Mouse (Mus musculus) kidney, embryonic 16.5 days (tissue): ENCODE results near the gene Mvb12b. TPM values are rescaled to one million over a fixed set of nuclear protein-coding genes. Genes with fewer than 3 reads are reported as not detected.

Experiments used
- ATAC-seq: fragments of 200-750 bp; cut with Nextera tagmentation; 2 replicates; pipeline ENCODE4 v1.8.0; 2017; ENCODE audit warnings: moderate TSS enrichment; ENCODE audit not compliant: low FRiP score, low TSS enrichment
- H3K27ac ChIP-seq: fragments of 300-500 bp; sonication (generic); 2 replicates; pipeline ENCODE4 v1.5.1; 2014; ENCODE audit warnings: low read length
- H3K27me3 ChIP-seq: fragments of 300-500 bp; sonication (generic); 2 replicates; pipeline ENCODE4 v1.6.1; 2014; ENCODE audit warnings: low read length, control low read depth, mixed read lengths; ENCODE audit not compliant: insufficient read depth
- H3K36me3 ChIP-seq: fragments of 300-500 bp; sonication (generic); 2 replicates; pipeline ENCODE4 v1.6.1; 2014; ENCODE audit warnings: low read length, control low read depth, mixed read lengths; ENCODE audit not compliant: insufficient read depth
- H3K4me1 ChIP-seq: fragments of 300-500 bp; sonication (generic); 2 replicates; pipeline ENCODE4 v1.6.1; 2014; ENCODE audit warnings: low read length, control low read depth, mixed read lengths; ENCODE audit not compliant: insufficient read depth
- H3K4me2 ChIP-seq: fragments of 300-500 bp; sonication (generic); replicated peaks from 2 replicates; pipeline ENCODE4 v1.6.1; 2014; ENCODE audit warnings: low read depth, low read length
- H3K4me3 ChIP-seq: fragments of 300-500 bp; sonication (generic); 2 replicates; pipeline ENCODE4 v1.5.1; 2014; ENCODE audit warnings: mild to moderate bottlenecking, low read length
- H3K9ac ChIP-seq: fragments of 300-500 bp; sonication (generic); replicated peaks from 2 replicates; pipeline ENCODE4 v1.6.1; 2014; ENCODE audit warnings: low read length
- H3K9me3 ChIP-seq: fragments of 300-500 bp; sonication (generic); 2 replicates; pipeline ENCODE4 v1.6.1; 2016; ENCODE audit warnings: low read length, control low read depth
- WGBS: fragments of 180-500 bp; shearing (Covaris S2); extraction: QIAGEN DNeasy Blood & Tissue Kit; methylation state at CpG from one replicate; pipeline ENCODE4 v1.1.7; 2014; 5-methylcytosine and 5-hydroxymethylcytosine counted together
- polyA plus RNA-seq: library from polyadenylated mRNA; unstranded; fragments of >200 nt; fragmentation: Nextera tagmentation; extraction: Ambion mirVana; gene quantifications from 2 replicates; pipeline ENCODE4 v1.2.1, GENCODE M21; 2015

The Mvb12b gene
- polyA plus RNA-seq, 1 experiment from 2014 or later: 14.2 TPM

DNA sequence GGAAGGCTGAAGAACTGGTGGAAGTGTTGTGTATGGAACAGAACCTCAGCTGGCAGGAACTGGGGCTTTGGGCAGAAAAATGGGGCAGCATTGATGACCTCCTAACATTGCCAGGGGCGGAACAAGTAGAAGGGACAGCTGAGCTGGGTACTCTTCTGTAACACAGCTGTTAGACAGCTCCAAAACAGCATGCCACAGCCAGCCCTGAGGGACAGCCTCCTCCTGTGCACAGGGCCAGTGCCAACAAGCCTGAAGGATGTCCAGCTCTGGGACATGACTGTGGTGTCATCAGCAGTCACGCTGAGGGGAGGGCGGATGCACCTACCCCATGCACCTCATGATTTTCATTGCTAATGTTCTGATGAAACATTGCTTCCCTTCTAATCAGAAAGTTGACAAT, 78.7 kb downstream of the Mvb12b start:
- no peaks in the 10 kb centered on the region for H3K27me3 ChIP-seq
- H3K4me1 ChIP-seq: peaks cover 12% of the 10 kb centered on the region; the same call in 1 of the 2 replicates
- H3K36me3 ChIP-seq: no peaks in the 10 kb centered on the region
- H3K4me3 ChIP-seq: no peak overlapping the region
- no peaks in the 10 kb centered on the region for H3K9me3 ChIP-seq
- no peak overlapping the region for H3K4me2 ChIP-seq
- WGBS: 91% methylated on average over 3 of the region's 3 CpGs
- H3K27ac ChIP-seq: no peak overlapping the region
- ATAC-seq: no peak
- H3K9ac ChIP-seq: no peak overlapping the region

- no peak overlapping the region for H3K4me3 ChIP-seq
- peaks cover 6% of the 10 kb centered on the region; the same call in 1 of the 2 replicates for H3K4me1 ChIP-seq
- H3K36me3 ChIP-seq: no peaks in the 10 kb centered on the region
- H3K27ac ChIP-seq: no peak overlapping the region
- no peaks in the 10 kb centered on the region for H3K27me3 ChIP-seq
- no peak overlapping the region for H3K9ac ChIP-seq
- ATAC-seq: no peak
- no peak overlapping the region for H3K4me2 ChIP-seq
- H3K9me3 ChIP-seq: no peaks in the 10 kb centered on the region
- 96% methylated on average over 5 of the region's 5 CpGs for WGBS
Observed at GRCm38 (mm10) chr2:33808032-33808431, 79.7 kb downstream of the Mvb12b start.

DNA sequence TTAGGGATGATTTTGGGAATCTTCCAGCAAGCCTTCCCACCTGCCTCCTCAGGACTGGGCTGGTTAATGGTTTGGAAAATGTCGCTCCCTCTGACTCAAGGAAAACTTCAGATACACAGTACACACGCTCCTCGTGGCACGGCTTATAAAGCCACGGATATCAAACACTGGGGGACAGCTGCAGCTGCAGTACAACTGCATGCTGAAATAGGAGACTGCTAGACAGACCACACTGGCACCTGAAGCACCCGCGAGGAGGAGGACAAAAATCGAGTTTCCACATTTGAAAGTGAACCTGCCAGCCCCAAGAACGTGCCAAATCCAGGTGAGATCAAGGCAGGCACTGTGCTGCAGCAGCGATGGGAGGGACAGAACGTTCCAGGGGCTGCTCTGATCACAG, 82.1 kb downstream of the Mvb12b start:
- Histone ChIP-seq H3K27ac (no peak overlapping the region), H3K9ac (no peak overlapping the region), H3K36me3 (peaks cover 8% of the 10 kb centered on the region), H3K27me3 (no peaks in the 10 kb centered on the region), H3K4me3 (no peak overlapping the region), H3K9me3 (no peaks in the 10 kb centered on the region), H3K4me2 (no peak overlapping the region), H3K4me1 (no peaks in the 10 kb centered on the region)
- ATAC-seq: no peak
- 58% methylated on average over 11 of the region's 11 CpGs for WGBS

DNA sequence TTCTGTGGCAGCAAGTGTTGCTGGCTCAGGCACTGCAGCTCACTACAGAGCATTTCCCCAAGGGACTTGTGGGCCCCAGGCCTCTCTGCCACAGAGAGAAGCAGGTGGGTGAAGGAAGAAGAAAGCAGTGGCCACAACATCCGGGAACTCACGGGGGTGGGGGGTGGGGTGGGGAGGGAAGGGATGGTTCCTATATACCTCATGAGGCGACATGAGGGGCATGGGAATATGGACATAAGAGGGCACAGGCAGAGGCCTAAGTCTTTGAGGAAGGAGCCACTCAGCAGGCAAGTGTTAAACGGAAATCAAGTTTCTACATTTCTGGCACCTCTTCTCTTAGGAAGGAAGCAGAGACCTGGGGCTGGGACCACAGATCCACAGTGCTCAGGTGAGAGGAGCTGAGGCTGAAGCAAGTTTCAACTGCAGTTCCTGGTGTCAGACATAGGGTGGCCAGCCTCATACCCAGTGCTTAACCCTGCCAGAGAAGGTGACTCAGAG, 84.0 kb downstream of the Mvb12b start:
- no peak overlapping the region for H3K4me2 ChIP-seq
- no peak for ATAC-seq
- H3K9ac ChIP-seq: no peak overlapping the region
- no peaks in the 10 kb centered on the region for H3K27me3 ChIP-seq
- no peaks in the 10 kb centered on the region for H3K4me1 ChIP-seq
- 86% methylated on average over 4 of the region's 4 CpGs for WGBS
- H3K9me3 ChIP-seq: no peaks in the 10 kb centered on the region
- H3K4me3 ChIP-seq: no peak overlapping the region
- no peak overlapping the region for H3K27ac ChIP-seq
- H3K36me3 ChIP-seq: peaks cover 8% of the 10 kb centered on the region

DNA sequence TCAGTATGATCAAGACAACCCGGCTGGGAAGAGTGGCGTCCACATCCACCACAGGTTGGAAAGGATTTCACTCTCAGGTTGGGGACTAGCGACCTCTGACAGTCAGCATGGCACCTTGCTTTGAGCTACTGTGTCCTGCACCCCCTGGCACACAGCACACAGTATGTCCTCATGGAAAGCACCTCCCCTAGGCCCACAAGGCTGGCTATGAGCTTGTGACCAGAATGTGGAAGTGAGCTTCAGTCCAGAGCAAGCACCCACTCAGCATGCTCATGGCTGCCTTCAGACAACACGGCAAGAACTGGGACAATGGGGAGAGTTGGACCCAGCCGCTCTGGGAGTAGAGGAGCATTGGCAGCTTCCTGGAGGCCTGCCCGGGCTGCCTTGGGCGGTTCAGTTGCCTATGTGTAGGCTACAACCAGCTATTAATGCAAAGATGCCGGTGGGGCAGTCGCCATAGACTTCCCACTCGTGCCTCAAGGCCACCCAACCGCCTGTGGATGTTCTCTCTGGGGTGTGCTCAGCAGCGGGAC, 84.6 kb downstream of the Mvb12b start:
- H3K4me1 ChIP-seq: no peaks in the 10 kb centered on the region
- no peak overlapping the region for H3K9ac ChIP-seq
- H3K36me3 ChIP-seq: peaks cover 8% of the 10 kb centered on the region
- ATAC-seq: no peak
- H3K9me3 ChIP-seq: no peaks in the 10 kb centered on the region
- no peak overlapping the region for H3K27ac ChIP-seq
- H3K4me2 ChIP-seq: no peak overlapping the region
- 93% methylated on average over 12 of the region's 12 CpGs for WGBS
- no peak overlapping the region for H3K4me3 ChIP-seq
- no peaks in the 10 kb centered on the region for H3K27me3 ChIP-seq

- ATAC-seq: no peak
- H3K27me3 ChIP-seq: no peaks in the 10 kb centered on the region
- WGBS: 64% methylated on average over 13 of the region's 13 CpGs
Observed at GRCm38 (mm10) chr2:33801760-33802159, 86.0 kb downstream of the Mvb12b start.

DNA sequence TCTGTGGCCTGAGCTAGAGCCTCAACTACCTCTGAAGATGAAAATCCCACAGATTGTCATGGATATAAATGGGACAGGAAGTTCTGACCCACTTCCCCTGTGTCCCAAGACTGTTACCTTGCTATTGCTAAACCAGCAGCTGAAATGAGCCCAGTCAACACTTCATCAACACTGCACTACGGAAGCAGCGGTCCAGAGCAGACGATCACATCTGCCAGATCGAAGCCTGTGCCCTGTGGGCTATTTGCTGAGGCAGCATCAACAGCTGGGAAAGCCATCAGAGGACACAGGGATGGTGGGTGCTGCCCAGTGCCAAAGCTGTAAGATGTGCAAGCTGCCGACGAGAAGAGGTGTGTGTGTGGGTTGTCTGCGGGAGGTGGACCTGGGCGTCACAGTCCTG, 86.4 kb downstream of the Mvb12b start:
- WGBS: 73% methylated on average over 8 of the region's 8 CpGs
- no peak overlapping the region for H3K27ac ChIP-seq
- no peaks in the 10 kb centered on the region for H3K4me1 ChIP-seq
- no peaks in the 10 kb centered on the region for H3K9me3 ChIP-seq
- peaks cover 8% of the 10 kb centered on the region for H3K36me3 ChIP-seq
- H3K27me3 ChIP-seq: no peaks in the 10 kb centered on the region
- H3K9ac ChIP-seq: no peak overlapping the region
- H3K4me2 ChIP-seq: no peak overlapping the region
- no peak for ATAC-seq
- no peak overlapping the region for H3K4me3 ChIP-seq

More at GRCm38 (mm10) chr2:33801760-33802159, 86.0 kb downstream of the Mvb12b start:
- peaks cover 8% of the 10 kb centered on the region for H3K36me3 ChIP-seq
- H3K9me3 ChIP-seq: no peaks in the 10 kb centered on the region
- no peaks in the 10 kb centered on the region for H3K4me1 ChIP-seq
- no peak overlapping the region for H3K4me3 ChIP-seq
- H3K27ac ChIP-seq: no peak overlapping the region
- no peak overlapping the region for H3K9ac ChIP-seq
- H3K4me2 ChIP-seq: no peak overlapping the region

GRCm38 (mm10) chr2:33800221-33800620, 87.5 kb downstream of the Mvb12b start:
- Histone ChIP-seq H3K27ac (no peak overlapping the region), H3K4me3 (no peak overlapping the region), H3K9ac (no peak overlapping the region), H3K9me3 (no peaks in the 10 kb centered on the region), H3K27me3 (no peaks in the 10 kb centered on the region), H3K36me3 (peaks cover 8% of the 10 kb centered on the region), H3K4me1 (no peaks in the 10 kb centered on the region), H3K4me2 (no peak overlapping the region)
- ATAC-seq: no peak
- WGBS: 91% methylated on average over 6 of the region's 6 CpGs

DNA sequence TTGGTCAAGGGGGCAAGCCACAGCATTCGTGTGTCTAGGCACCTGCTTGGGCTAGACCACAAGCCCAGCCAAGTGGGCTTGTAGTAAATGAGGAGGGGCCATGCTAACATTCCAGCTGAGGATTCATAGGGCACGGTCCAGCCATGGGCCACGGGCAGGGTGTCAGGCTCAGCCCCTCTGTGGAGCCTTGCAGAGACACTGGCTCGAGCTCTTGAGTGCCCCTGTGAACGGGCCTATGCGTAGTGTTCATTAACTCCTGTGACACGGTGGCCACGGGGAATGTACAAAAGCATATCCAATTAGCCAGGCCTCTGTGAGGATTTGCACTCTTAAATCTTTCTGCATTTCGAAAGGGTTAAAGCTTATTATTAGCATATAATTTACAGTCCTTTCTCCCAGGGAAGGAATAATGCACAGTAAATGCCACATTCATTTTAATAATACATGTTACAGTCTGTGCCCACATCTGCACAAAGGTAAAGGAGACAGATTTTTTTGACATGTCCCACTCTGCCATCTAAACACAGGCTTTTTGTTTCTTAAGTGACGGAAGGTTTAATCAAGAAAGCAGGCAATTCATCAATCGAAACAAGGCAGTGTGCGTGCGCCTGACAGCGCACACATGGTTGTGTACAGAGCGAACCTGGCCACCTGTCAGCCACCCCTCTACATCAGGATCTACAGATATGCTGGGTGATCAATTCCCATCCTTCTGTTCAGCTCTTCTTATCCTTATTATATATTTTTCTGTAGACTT, 91.9 kb downstream of the Mvb12b start:
- Histone ChIP-seq H3K9me3 (no peaks in the 10 kb centered on the region), H3K4me1 (no peaks in the 10 kb centered on the region), H3K36me3 (peaks cover 3% of the 10 kb centered on the region; the same call in 1 of the 2 replicates), H3K9ac (no peak overlapping the region), H3K27me3 (no peaks in the 10 kb centered on the region), H3K4me2 (no peak overlapping the region), H3K4me3 (no peak overlapping the region), H3K27ac (no peak overlapping the region)
- ATAC-seq: no peak
- WGBS: 78% methylated on average over 15 of the region's 15 CpGs

DNA sequence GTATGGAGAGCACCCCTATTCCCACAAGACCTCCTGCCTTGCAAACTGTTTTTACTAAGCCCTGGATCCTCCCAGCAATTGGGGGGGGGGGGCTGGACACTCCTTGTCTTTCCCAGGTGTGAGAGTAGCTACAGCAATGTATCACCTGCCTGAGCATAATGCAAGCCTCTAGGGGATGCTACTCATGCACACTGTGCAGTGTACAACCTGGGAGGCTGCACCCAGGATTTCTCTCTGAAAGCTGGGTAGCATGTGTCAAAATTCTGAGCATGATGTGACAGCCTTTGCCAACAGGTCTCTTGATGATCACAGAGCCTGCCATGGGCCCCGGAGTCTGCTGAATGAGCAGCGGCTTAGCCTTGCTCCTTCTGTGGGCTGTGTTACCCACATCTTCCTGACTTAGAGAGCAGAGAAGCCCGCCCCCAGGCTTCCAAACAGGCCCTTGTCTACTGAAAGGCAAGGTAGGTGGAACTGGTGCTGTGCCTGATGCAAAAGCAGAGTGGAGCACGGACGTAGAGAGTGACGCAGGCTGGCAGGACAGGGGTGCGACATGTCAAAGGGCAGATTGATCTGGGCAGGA, 92.7 kb downstream of the Mvb12b start:
- 90% methylated on average over 7 of the region's 7 CpGs for WGBS
- no peak overlapping the region for H3K4me2 ChIP-seq
- no peak overlapping the region for H3K4me3 ChIP-seq

More for the DNA sequence above, 92.7 kb downstream of the Mvb12b start:
- no peaks in the 10 kb centered on the region for H3K27me3 ChIP-seq
- ATAC-seq: no peak
- peaks cover 5% of the 10 kb centered on the region; the same call in 1 of the 2 replicates for H3K4me1 ChIP-seq
- H3K9ac ChIP-seq: no peak overlapping the region
- no peaks in the 10 kb centered on the region for H3K9me3 ChIP-seq
- H3K36me3 ChIP-seq: no peaks in the 10 kb centered on the region
- no peak overlapping the region for H3K27ac ChIP-seq
